Mouse (Mus musculus) left cerebral cortex, postnatal 4 days (tissue): Measurements from ENCODE around the gene Trpm4. TPM values are rescaled to one million over a fixed set of nuclear protein-coding genes. Genes with fewer than 3 reads are reported as not detected.

Experiments
- DNase-seq: peaks from one replicate; pipeline ENCODE4 v3.0.0-alpha.2; 2022
- intact Hi-C: fragments of 180-260 bp; cut with DNase I; formaldehyde crosslinking; loops from one replicate; pipeline ENCODE4 v1.15.1; 2025
- total RNA-seq, 2 experiments: library from RNA; stranded (reverse); gene quantifications; 2 replicates each; pipeline ENCODE4 v1.2.3; 2021

Gene Trpm4
- total RNA-seq, 2 experiments from 2014 or later: 32.1 to 33.8 TPM

DNA sequence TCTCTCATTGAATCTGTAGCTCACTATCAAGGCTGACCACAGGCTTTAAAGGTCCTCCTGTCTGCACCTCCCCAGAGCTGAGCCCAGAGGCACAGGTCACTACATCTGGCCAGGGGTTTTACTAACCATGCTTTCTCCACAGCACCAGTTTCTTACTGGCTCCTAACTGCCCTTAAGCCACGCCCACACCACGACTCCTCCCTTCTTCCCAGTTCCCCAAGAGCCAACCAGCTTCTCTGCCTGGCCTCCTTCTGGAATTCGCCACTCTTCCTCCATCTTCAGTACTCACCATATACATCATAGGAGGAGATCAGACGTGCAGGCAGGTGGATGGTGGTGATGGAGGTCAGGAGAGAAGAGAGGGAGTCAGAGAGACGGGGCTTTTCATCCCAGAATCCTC, 19.5 kb upstream of the Trpm4 start:
- intact Hi-C loops: no loop called here
- no peak for DNase-seq

DNA sequence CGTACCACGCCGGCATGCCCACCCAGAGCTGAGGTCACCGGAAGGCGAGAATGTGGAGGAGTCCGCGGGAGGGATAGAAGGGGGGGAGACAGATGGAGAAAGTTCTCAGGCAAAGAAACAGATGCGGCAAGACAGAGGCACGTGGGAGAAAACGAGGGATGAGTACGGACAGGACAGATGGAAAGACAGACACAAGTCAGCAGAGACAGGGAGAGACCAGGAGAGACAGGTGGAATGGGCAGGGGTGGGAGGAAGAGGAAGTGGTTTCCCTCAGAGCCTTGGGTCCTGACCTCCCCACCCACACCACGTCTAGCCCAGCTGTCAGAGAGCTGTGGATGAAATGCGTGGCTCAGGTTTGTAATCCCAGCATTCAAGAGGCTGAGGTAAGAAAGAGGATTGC, 13.3 kb upstream of the Trpm4 start:
- intact Hi-C loops: no loop called here
- no peak for DNase-seq

DNA sequence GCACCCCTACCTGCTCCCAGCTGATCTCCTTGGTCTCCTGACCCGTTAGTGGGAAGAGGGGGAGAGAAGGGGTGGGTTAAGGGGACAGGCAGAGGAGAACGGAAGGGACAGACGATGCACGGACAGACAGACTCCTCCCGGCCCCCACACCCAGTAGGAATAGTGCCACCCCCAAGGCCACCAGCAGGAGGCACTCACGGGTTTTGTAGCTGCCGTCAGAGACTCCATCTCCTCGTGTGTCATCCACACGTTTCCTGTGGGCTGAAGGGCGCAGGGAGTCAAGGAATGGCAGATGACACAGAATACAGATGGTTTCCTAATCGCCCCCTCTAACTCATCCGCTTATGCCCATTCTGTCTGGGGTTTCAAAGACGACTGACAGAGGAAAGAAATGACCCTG, 10.0 kb upstream of the Trpm4 start:
- no peak for DNase-seq
- intact Hi-C loops: no loop called here

- no peak for DNase-seq
- intact Hi-C loops: no loop called here
Observed at GRCm38 (mm10) chr7:45342081-45342480, 8.5 kb upstream of the Trpm4 start.

DNA sequence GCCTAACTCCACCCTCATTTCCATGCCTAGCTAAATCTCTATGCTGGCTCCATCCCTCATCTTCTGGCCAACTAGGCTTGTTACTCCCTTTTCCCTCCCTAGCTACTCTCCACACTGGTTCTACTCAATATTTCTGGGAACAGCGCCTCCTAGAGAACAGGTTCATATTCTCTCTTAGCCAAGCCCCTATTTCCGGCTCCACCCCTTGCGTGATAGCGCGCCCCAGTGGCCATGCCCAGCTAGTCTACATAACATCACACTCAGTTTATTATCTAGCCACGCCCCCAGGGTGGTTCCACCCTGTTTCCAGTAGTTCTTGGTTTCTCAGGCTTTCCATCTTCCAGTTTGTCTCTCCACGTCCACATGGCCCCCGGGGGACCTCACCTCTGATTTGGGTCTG, 7.7 kb upstream of the Trpm4 start:
- intact Hi-C loops: no loop called here
- peak; percentile 87 for DNase-seq

DNA sequence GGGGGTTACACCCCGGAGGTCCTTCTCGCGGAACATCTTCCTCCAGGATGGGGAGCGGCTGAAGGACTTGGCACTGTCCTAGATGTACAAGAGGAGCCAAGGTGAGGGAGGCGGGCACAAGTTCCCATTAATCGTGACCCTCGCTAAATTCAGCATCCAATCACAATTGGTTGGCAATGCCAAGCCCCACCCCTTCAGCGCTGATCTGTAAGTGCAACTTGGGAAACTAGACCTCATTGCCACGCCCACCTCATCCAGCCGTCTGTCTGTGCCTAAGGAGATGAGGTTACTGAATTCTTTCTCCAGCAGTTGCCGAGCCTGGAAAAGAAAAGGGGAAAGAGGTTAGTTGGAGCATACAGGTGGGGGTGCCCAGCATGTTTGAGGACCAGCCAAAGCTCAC, 7.1 kb upstream of the Trpm4 start:
- intact Hi-C loops: no loop called here

DNA sequence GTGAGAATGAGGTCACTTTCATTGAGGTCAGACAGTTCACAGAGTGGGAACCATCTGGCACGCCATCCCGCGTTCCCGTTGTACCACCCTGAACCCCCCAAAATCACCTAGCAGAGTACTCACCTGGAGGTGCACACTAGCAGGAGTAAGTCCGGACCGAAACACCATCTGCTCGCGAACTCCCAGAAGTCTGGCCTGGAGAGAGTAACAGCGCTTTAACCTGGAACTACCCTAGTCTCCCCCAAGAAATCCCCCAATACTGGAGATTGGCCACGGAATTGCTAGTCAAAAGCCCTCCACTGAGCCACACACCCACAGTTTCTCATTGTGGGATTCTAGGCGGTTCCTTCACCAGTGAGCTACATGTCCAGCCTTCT, 6.5 kb upstream of the Trpm4 start:
- intact Hi-C loops: no loop called here
- DNase-seq: no peak

More for the DNA sequence above, 7.1 kb upstream of the Trpm4 start:
- DNase-seq: peak; percentile 36

DNA sequence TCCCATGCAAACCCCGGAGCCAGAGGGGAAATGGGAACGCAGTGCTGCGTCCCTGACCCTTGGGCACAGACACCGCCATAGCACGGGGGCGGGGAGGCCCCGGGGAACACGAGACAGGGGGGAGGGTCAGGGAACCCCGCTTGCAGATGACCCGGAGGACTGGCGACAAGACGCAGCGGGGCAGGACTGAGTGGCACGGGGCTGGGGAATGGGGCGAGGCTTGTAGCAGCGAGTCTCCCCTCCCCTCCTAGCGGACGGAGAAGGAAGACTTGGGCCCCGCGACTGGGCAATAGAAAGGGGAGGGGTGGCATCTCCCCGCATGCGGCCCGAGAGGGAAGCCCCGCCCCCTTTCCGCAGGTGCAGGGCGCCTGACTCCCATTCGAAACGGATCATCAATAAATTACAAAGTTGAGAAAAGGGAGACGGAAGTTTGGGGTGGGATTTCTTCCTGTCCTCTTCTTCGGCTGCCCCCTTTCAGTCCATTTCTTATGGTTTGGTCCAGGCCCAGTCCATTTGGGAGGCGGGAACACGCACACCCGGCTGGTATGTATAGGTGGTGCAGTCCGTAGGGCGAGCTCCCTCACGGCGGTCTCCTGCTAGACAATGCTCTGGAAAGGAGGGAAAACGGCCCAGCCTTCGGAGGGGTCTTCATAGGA, 6.0 kb upstream of the Trpm4 start:
- peak; percentile 84 for DNase-seq
- intact Hi-C loops: no loop called here

DNA sequence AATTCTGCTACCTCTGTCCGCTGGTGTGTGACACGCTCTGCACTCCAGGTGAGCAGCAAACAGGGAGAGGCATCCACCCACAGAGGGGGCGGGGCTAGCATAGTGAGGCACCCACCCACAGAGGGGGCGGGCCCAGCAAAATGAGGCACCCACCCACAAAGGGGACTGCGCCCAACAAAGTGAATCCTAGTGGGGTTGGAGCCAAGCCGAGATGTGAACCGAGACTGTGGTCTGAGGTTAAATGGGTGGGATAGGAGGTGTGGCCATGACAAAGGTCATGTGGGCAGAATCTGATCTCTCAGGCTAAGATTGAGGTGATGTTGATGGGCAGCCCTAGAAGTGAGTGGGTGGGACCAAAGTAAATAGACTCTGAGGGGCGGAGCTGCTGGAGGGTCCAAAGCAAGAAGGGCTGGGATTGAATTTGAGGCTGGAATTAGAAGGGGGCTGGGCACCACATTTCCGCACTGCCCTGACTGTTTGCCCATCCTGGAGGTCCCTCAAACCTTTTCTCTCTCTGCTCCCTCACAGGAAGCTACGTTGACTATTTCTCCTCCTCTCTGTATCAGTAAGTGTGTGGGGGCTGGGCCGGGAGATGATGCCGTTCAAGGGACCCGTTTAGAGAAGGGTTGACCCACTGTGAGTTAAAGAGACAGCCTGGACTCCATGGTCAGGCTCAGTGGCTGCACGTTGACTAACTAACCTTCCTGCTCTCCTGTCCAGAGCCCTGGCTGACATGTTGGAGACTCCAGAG, 4.8 kb upstream of the Trpm4 start:
- intact Hi-C loops: no loop called here
- peak; percentile 29 for DNase-seq

GRCm38 (mm10) chr7:45337469-45337868, 3.9 kb upstream of the Trpm4 start:
- no peak for DNase-seq
- intact Hi-C loops: no loop called here

DNA sequence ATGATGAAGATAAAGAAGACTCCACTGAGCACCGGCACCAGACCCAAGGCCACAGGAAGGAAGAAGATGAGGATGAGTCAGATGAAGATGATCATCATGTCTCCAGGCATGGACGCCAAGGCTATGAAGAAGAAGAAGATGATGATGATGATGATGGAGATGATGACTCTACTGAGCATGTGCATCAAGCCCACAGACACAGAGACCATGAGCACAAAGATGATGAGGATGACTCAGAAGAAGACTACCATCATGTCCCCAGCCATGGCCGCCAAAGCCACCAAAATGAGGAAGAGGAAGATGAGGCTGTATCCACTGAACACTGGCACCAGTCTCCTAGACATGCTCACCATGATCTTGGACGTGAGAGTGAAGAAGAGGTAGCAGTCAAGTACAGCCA, 2.7 kb upstream of the Trpm4 start:
- intact Hi-C loops: no loop called here

GRCm38 (mm10) chr7:45335056-45335455, 1.5 kb upstream of the Trpm4 start, which contains the start of gene Hrc:
Hrc (plus strand) TSS chr7:45335290.
- intact Hi-C loops: no loop called here
- DNase-seq: no peak

More for the DNA sequence above, 2.7 kb upstream of the Trpm4 start:
- no peak for DNase-seq

- intact Hi-C loops: no loop called here
- no peak for DNase-seq
Observed at GRCm38 (mm10) chr7:45334605-45335004, 1.0 kb upstream of the Trpm4 start.

- intact Hi-C loops: no loop called here
- peak; percentile 37 for DNase-seq
Observed at GRCm38 (mm10) chr7:45332685-45333425, 725 bp downstream of the Trpm4 start.

GRCm38 (mm10) chr7:45331502-45331901, 2.1 kb downstream of the Trpm4 start:
- no peak for DNase-seq
- intact Hi-C loops: no loop called here

GRCm38 (mm10) chr7:45328841-45329475, 4.6 kb downstream of the Trpm4 start:
- intact Hi-C loops: no loop called here
- DNase-seq: no peak

- intact Hi-C loops: no loop called here
- DNase-seq: no peak
Observed at GRCm38 (mm10) chr7:45325800-45326199, 7.8 kb downstream of the Trpm4 start.

- no peak for DNase-seq
- intact Hi-C loops: no loop called here
Observed at GRCm38 (mm10) chr7:45323069-45323468, 10.5 kb downstream of the Trpm4 start.

DNA sequence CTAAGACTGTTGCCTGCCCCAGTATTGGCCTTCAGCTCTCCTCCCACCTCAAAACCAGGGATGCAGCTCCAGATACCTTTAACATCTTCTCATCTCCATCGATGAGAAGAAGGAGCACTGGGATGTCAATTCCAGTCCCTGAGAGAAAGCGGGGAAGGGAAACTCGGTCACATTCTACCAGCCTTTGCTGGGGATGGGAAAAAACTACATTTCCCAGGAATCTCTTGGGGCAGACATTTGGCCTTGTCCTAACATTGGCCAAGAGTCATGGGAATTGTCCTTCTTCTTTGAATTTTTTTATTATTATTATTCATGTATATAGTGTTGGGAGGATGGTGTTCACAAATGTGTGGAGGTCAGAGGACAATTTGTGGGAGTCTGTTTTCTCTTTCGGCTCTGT, 11.3 kb downstream of the Trpm4 start:
- no peak for DNase-seq
- intact Hi-C loops: no loop called here

- DNase-seq: no peak
- intact Hi-C loops: no loop called here
Observed at GRCm38 (mm10) chr7:45316536-45316935, 17.0 kb downstream of the Trpm4 start.

- no peak for DNase-seq
Observed at GRCm38 (mm10) chr7:45315182-45315701, 18.3 kb downstream of the Trpm4 start.

More at GRCm38 (mm10) chr7:45315182-45315701, 18.3 kb downstream of the Trpm4 start:
- intact Hi-C loops: no loop called here
